In the genomic region with DNA sequence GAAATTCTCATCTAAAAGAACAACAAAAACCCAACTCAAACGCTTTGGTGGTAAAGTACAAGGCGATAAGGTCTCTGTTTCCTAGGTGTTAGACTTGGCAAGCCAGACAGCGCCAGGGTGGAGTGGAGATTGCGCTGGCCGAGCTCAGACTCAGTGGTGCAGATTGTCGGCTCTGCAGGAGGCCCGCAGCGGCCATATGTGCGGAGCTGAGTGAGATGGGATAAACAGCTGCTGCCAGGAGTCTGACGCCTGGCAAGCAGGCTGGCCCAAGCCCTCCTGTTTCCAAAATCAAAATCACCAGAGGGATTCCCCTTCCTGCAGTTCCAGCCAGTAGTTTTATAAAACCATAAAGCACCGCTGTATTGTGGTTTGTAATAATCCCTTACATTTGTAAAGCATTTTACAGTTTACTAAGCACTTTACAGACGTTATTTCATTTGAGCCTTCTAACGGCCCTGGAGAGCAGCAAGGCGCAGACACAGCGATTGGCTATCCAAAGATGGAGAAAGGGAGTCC, we compare ENCODE assay signal across 9 mouse cellular contexts. TPM values are rescaled to one million over a fixed set of nuclear protein-coding genes. Genes with fewer than 3 reads are reported as not detected.
DNase-seq lines count a peak whose midpoint lies in the region; ATAC-seq lines count a peak whose summit lies in the region.
"Had no signal": no experiment of that assay in that cellular context is flagged by ENCODE, and none has a peak within 500 bp of the region (broad histone marks: within the 10 kb centered on the region; RNA-seq: fewer than 3 reads in every experiment).

No protein-coding gene starts in this region.

- intact Hi-C loops in gastrocnemius, postnatal 14 days (cut with DNase I; ENCODE audit: low total_unique reads) = loop anchor here (5.0 to 10.0 kb wide), 3 partner anchors 73 to 355 kb away; no protein-coding TSS in a partner anchor

- peak overlapping the region; percentile 33; the same call in 1 of the 2 replicates for H3K9ac ChIP-seq in forebrain, embryonic 12.5 days
- no peak overlapping the region for H3K9ac ChIP-seq in intestine, embryonic 14.5 days (ENCODE audit: low read length)

- H3K36me3 ChIP-seq in forebrain, embryonic 12.5 days (replicated peaks) = no peaks in the 10 kb centered on the region
- no peaks in the 10 kb centered on the region for H3K36me3 ChIP-seq in intestine, embryonic 14.5 days (ENCODE audit: control insufficient read depth, insufficient read depth, low read length)

- H3K27ac ChIP-seq in forebrain, embryonic 12.5 days = peak overlapping the region; percentile 51; the same call in 1 of the 2 replicates
- H3K27ac ChIP-seq in intestine, embryonic 14.5 days (ENCODE audit: low read depth) = peak overlapping the region; percentile 39

- 7% methylated on average over 15 of the region's 15 CpGs for WGBS in forebrain, embryonic 12.5 days
- WGBS in intestine, embryonic 14.5 days = 17% methylated on average over 15 of the region's 15 CpGs

- 0 out of 2 replicates have a peak, but pooled peaks cover 5% of the 10 kb centered on the region for H3K27me3 ChIP-seq in forebrain, embryonic 12.5 days
- H3K27me3 ChIP-seq in intestine, embryonic 14.5 days (replicated peaks; ENCODE audit: control insufficient read depth, insufficient read depth, low read length) = no peaks in the 10 kb centered on the region; the same call in 1 of the 2 replicates
- H3K27me3 ChIP-seq: CH12.LX had no signal

- peak overlapping the region; percentile 43 for H3K4me2 ChIP-seq in forebrain, embryonic 12.5 days
- H3K4me2 ChIP-seq in intestine, embryonic 14.5 days (ENCODE audit: low read length) = peak overlapping the region; percentile 34

- peak overlapping the region; percentile 11; the same call in 1 of the 2 replicates for H3K4me3 ChIP-seq in forebrain, embryonic 12.5 days (replicated peaks)
- H3K4me3 ChIP-seq in intestine, embryonic 14.5 days (ENCODE audit: low read depth, low read length) = no peak overlapping the region

- ATAC-seq in forebrain, embryonic 12.5 days (ENCODE audit: low FRiP score) = peak; percentile 62; the same call in 1 of the 2 replicates
- no peak for ATAC-seq in intestine, embryonic 14.5 days (replicated peaks; ENCODE audit: low FRiP score, low TSS enrichment, low read depth)

- DNase-seq in gastrocnemius, postnatal 14 days = peak; percentile 24
- DNase-seq in gastrocnemius, postnatal 25 days = no peak
- DNase-seq in adrenal gland, postnatal 14 days = peak; percentile 20
- DNase-seq in intestine, embryonic 14.5 days (ENCODE audit: low spot score) = peak; percentile 67
- peak; percentile 69 for DNase-seq in neural tube, embryonic 10.5 days (ENCODE audit: extremely low spot score, low spot score)
- DNase-seq in spleen, postnatal 36 days (ENCODE audit: low spot score in 2 of 2) = no peak
- no peak for DNase-seq in T-cell, adult 2 months (ENCODE audit: low spot score)

- peaks cover 35% of the 10 kb centered on the region for H3K4me1 ChIP-seq in forebrain, embryonic 12.5 days
- peaks cover 17% of the 10 kb centered on the region for H3K4me1 ChIP-seq in intestine, embryonic 14.5 days (replicated peaks; ENCODE audit: control insufficient read depth, insufficient read depth, low read length)

- no peaks in the 10 kb centered on the region for H3K9me3 ChIP-seq in forebrain, embryonic 12.5 days
- no peaks in the 10 kb centered on the region for H3K9me3 ChIP-seq in intestine, embryonic 14.5 days (ENCODE audit: control insufficient read depth, low read length)

RNA-seq across cellular contexts. Expression of gene Ttc30a2, which starts 18.1 kb away (rescaled TPM):
- under 1 TPM; 0.18 to 0.27 TPM for total RNA-seq in gastrocnemius, postnatal 14 days (2021)
- total RNA-seq in gastrocnemius, postnatal 25 days (2021) = under 1 TPM; 0.13 to 0.35 TPM
- 0.34 and 0.44 TPM in 2 replicates for total RNA-seq in adrenal gland, postnatal 14 days (2021)
- 0.46 and 0.50 TPM in 2 replicates for polyA plus RNA-seq in forebrain, embryonic 12.5 days (2016; fragmentation: Nextera tagmentation; extraction: Ambion mirVana)
- polyA plus RNA-seq in intestine, embryonic 14.5 days (2014; fragmentation: Nextera tagmentation; extraction: Ambion mirVana) = 0.44 and 0.51 TPM in 2 replicates
- total RNA-seq: CH12.LX had no signal

RNA-seq across cellular contexts. Expression of gene Ttc30b, which starts 21.5 kb away (rescaled TPM):
- total RNA-seq in gastrocnemius, postnatal 14 days (2021) = 1 to 10 TPM; 4.1 to 4.4 TPM
- 1 to 10 TPM; 2.3 to 2.8 TPM for total RNA-seq in gastrocnemius, postnatal 25 days (2021)
- 14.7 and 15.1 TPM in 2 replicates for total RNA-seq in adrenal gland, postnatal 14 days (2021)
- 7.5 and 7.8 TPM in 2 replicates for polyA plus RNA-seq in forebrain, embryonic 12.5 days (2016; fragmentation: Nextera tagmentation; extraction: Ambion mirVana)
- polyA plus RNA-seq in intestine, embryonic 14.5 days (2014; fragmentation: Nextera tagmentation; extraction: Ambion mirVana) = 8.0 and 9.3 TPM in 2 replicates

RNA-seq across cellular contexts. Expression of gene Ttc30a1, which starts 21.9 kb away (rescaled TPM):
- total RNA-seq in gastrocnemius, postnatal 14 days (2021) = 1 to 10 TPM in 1 of 2 experiments, under 1 TPM in 1; 0.82 to 1.1 TPM
- total RNA-seq in gastrocnemius, postnatal 25 days (2021) = 1 to 10 TPM in 1 of 2 experiments, under 1 TPM in 1; 0.96 to 1.0 TPM
- 2.3 and 3.8 TPM in 2 replicates for total RNA-seq in adrenal gland, postnatal 14 days (2021)
- 8.9 and 10.0 TPM in 2 replicates for polyA plus RNA-seq in forebrain, embryonic 12.5 days (2016; fragmentation: Nextera tagmentation; extraction: Ambion mirVana)
- 6.5 and 7.8 TPM in 2 replicates for polyA plus RNA-seq in intestine, embryonic 14.5 days (2014; fragmentation: Nextera tagmentation; extraction: Ambion mirVana)
- total RNA-seq: CH12.LX had no signal

Comparison
In these comparisons a context has a peak if more than half of its experiments do, and no peak if none do; other contexts are left out.
1. DNase-seq: peak in gastrocnemius, postnatal 14 days (single experiment), adrenal gland, postnatal 14 days (single experiment), intestine, embryonic 14.5 days (single experiment) and neural tube, embryonic 10.5 days (single experiment); none in gastrocnemius, postnatal 25 days (single experiment), spleen, postnatal 36 days (0 of 2) and T-cell, adult 2 months (single experiment).